Mouse (Mus musculus): ENCODE measurements around the gene Paxx. TPM values are rescaled to one million over a fixed set of nuclear protein-coding genes. Genes with fewer than 3 reads are reported as not detected.

Paxx gene
- total and polyA plus RNA-seq, 3 experiments = 17.7 to 36.8 (median 20.6) TPM

DNA sequence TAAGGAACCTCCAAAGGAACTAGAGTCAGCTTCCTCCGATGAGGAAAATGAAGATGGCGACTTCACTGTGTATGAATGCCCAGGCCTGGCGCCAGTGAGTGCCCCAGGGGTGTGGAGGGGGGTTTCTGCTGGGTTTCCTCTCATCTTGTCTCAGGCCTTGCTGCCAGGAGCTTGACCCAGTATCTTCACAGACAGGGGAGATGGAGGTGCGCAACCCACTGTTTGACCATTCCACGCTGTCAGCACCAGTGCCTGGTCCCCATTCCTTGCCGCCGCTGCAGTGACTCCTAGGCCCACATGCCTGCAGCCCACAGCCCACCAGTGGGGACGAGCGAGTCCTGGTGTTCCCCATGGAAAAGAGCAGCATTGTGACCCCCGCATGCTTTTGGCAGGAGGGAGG lies 52.0 kb downstream of the Paxx start:
- WGBS = 84% methylated on average over 10 of the region's 10 CpGs
- Histone ChIP-seq H3K4me3 (no peak overlapping the region), H3K4me1 (ENCODE audit: control insufficient read depth, insufficient read depth, low read length) (no peaks in the 10 kb centered on the region), H3K9ac (ENCODE audit: low read depth, low read length) (no peak overlapping the region), H3K79me2 (replicated peaks; ENCODE audit: control insufficient read depth, insufficient read depth, low read length) (no peaks in the 10 kb centered on the region), H3K36me3 (ENCODE audit: control insufficient read depth, insufficient read depth, low read length) (no peaks in the 10 kb centered on the region), H3K27me3 (ENCODE audit: control insufficient read depth, insufficient read depth, low read length) (no peaks in the 10 kb centered on the region), H3K27ac (no peak overlapping the region)
- TF ChIP-seq EP300 (IDR thresholded peaks at IDR 0.05; ENCODE audit: insufficient read depth, low read depth, low read length) = no peak
- TF ChIP-seq POLR2A (IDR thresholded peaks at IDR 0.05; ENCODE audit: insufficient read depth, low read depth, low read length) = no peak
- TF ChIP-seq CTCF (IDR thresholded peaks at IDR 0.05) = no peak
- no peak for DNase-seq
- intact Hi-C loops (cut with DNase I) = no loop called here

Small RNA genes within 50 kb of the gene (microRNA-seq; reads per million reads assigned to microRNA genes)
- 0 to 0.77 reads per million in 2 experiments for gene Mir3087

Other genes starting within 250 kb of the Paxx start
Only the 30 nearest of the 44 such genes appear.
- gene Tprn, start 198.5 kb downstream of the Paxx start, total RNA-seq (2021) = 1 to 10 TPM; 5.9 to 6.7 TPM
- gene Tprn, start 198.5 kb downstream of the Paxx start, polyA plus RNA-seq (2012; rRNA removed) = 7.5 and 9.9 TPM in 2 replicates
- gene Ssna1, start 188.7 kb downstream of the Paxx start, total RNA-seq (2021) = 10 to 100 TPM; 39.7 to 41.5 TPM
- gene Ssna1, start 188.7 kb downstream of the Paxx start, polyA plus RNA-seq (2012; rRNA removed) = 33.1 and 36.3 TPM in 2 replicates
- 10 to 100 TPM; 36.0 to 36.3 TPM for gene Anapc2, start 188.6 kb downstream of the Paxx start, total RNA-seq (2021)
- gene Anapc2, start 188.6 kb downstream of the Paxx start, polyA plus RNA-seq (2012; rRNA removed) = 57.2 and 68.2 TPM in 2 replicates
- gene Tmem210, start 172.9 kb downstream of the Paxx start, total RNA-seq (2021) = not detected
- gene Tmem210, start 172.9 kb downstream of the Paxx start, polyA plus RNA-seq (2012; rRNA removed) = 0.27 and 0.44 TPM in 2 replicates
- gene Lrrc26, start 171.2 kb downstream of the Paxx start, total RNA-seq (2021) = not detected
- 2.9 TPM in 1 of 2 replicates, not detected in the other for gene Lrrc26, start 171.2 kb downstream of the Paxx start, polyA plus RNA-seq (2012; rRNA removed)
- gene Grin1, start 141.9 kb downstream of the Paxx start, total RNA-seq (2021) = not detected
- 0.18 and 0.41 TPM in 2 replicates for gene Grin1, start 141.9 kb downstream of the Paxx start, polyA plus RNA-seq (2012; rRNA removed)
- 10 to 100 TPM; 21.6 to 22.5 TPM for gene Man1b1, start 128.8 kb downstream of the Paxx start, total RNA-seq (2021)
- gene Man1b1, start 128.8 kb downstream of the Paxx start, polyA plus RNA-seq (2012; rRNA removed) = 8.2 and 9.9 TPM in 2 replicates
- gene Dpp7, start 104.7 kb downstream of the Paxx start, total RNA-seq (2021) = 1 to 10 TPM; 4.8 to 5.4 TPM
- 11.4 and 11.8 TPM in 2 replicates for gene Dpp7, start 104.7 kb downstream of the Paxx start, polyA plus RNA-seq (2012; rRNA removed)
- gene Uap1l1, start 95.4 kb downstream of the Paxx start, total RNA-seq (2021) = 1 to 10 TPM; 7.2 to 7.9 TPM
- 7.6 and 8.3 TPM in 2 replicates for gene Uap1l1, start 95.4 kb downstream of the Paxx start, polyA plus RNA-seq (2012; rRNA removed)
- gene Sapcd2, start 88.8 kb downstream of the Paxx start, total RNA-seq (2021) = not detected
- 0.20 and 0.26 TPM in 2 replicates for gene Sapcd2, start 88.8 kb downstream of the Paxx start, polyA plus RNA-seq (2012; rRNA removed)
- 10 to 100 TPM; 11.1 to 13.5 TPM for gene Entpd2, start 65.2 kb downstream of the Paxx start, total RNA-seq (2021)
- gene Entpd2, start 65.2 kb downstream of the Paxx start, polyA plus RNA-seq (2012; rRNA removed) = 36.3 and 37.1 TPM in 2 replicates
- 10 to 100 TPM; 21.3 to 30.4 TPM for gene Npdc1, start 61.7 kb downstream of the Paxx start, total RNA-seq (2021)
- gene Npdc1, start 61.7 kb downstream of the Paxx start, polyA plus RNA-seq (2012; rRNA removed) = 47.8 and 52.2 TPM in 2 replicates
- under 1 TPM in 1 of 2 experiments, not detected in 1; 0.11 TPM for gene Fut7, start 37.8 kb downstream of the Paxx start, total RNA-seq (2021)
- 0.43 TPM in 1 of 2 replicates, not detected in the other for gene Fut7, start 37.8 kb downstream of the Paxx start, polyA plus RNA-seq (2012; rRNA removed)
- gene Abca2, start 32.4 kb downstream of the Paxx start, total RNA-seq (2021) = 10 to 100 TPM; 36.1 to 41.1 TPM
- 43.4 and 44.2 TPM in 2 replicates for gene Abca2, start 32.4 kb downstream of the Paxx start, polyA plus RNA-seq (2012; rRNA removed)
- gene Clic3, start 4.3 kb downstream of the Paxx start, total RNA-seq (2021) = 1 to 10 TPM; 1.4 to 1.8 TPM
- 4.8 and 7.4 TPM in 2 replicates for gene Clic3, start 4.3 kb downstream of the Paxx start, polyA plus RNA-seq (2012; rRNA removed)
- gene Ptgds, start 9.0 kb upstream of the Paxx start, total RNA-seq (2021) = 100 to 1,000 TPM; 472 to 774 TPM
- 198 and 795 TPM in 2 replicates for gene Ptgds, start 9.0 kb upstream of the Paxx start, polyA plus RNA-seq (2012; rRNA removed)
- not detected for gene Lcn12, start 32.8 kb upstream of the Paxx start, total RNA-seq (2021)
- gene Lcn12, start 32.8 kb upstream of the Paxx start, polyA plus RNA-seq (2012; rRNA removed) = not detected in 2 replicates
- 10 to 100 TPM; 82.7 to 84.8 TPM for gene Fbxw5, start 39.7 kb upstream of the Paxx start, total RNA-seq (2021)
- 32.9 and 41.0 TPM in 2 replicates for gene Fbxw5, start 39.7 kb upstream of the Paxx start, polyA plus RNA-seq (2012; rRNA removed)
- gene C8g, start 40.6 kb upstream of the Paxx start, total RNA-seq (2021) = 1 to 10 TPM; 1.3 to 1.6 TPM
- 4.1 and 6.1 TPM in 2 replicates for gene C8g, start 40.6 kb upstream of the Paxx start, polyA plus RNA-seq (2012; rRNA removed)
- 10 to 100 TPM; 13.5 to 15.8 TPM for gene Traf2, start 85.8 kb upstream of the Paxx start, total RNA-seq (2021)
- 10.8 and 15.1 TPM in 2 replicates for gene Traf2, start 85.8 kb upstream of the Paxx start, polyA plus RNA-seq (2012; rRNA removed)
- gene Edf1, start 96.8 kb upstream of the Paxx start, total RNA-seq (2021) = 100 to 1,000 TPM; 211 to 222 TPM
- gene Edf1, start 96.8 kb upstream of the Paxx start, polyA plus RNA-seq (2012; rRNA removed) = 81.9 and 110 TPM in 2 replicates
- 1 to 10 TPM in 1 of 2 experiments, under 1 TPM in 1; 0.60 to 2.2 TPM for gene Mamdc4, start 113.8 kb upstream of the Paxx start, total RNA-seq (2021)
- 1.6 and 8.5 TPM in 2 replicates for gene Mamdc4, start 113.8 kb upstream of the Paxx start, polyA plus RNA-seq (2012; rRNA removed)
- 10 to 100 TPM; 52.6 to 69.9 TPM for gene Phpt1, start 114.1 kb upstream of the Paxx start, total RNA-seq (2021)
- gene Phpt1, start 114.1 kb upstream of the Paxx start, polyA plus RNA-seq (2012; rRNA removed) = 100 and 101 TPM in 2 replicates
- under 1 TPM; 0.05 to 0.36 TPM for gene Ajm1, start 120.7 kb upstream of the Paxx start, total RNA-seq (2021)
- gene Ajm1, start 120.7 kb upstream of the Paxx start, polyA plus RNA-seq (2012; rRNA removed) = 0.15 and 1.1 TPM in 2 replicates
- gene Rabl6, start 147.4 kb upstream of the Paxx start, total RNA-seq (2021) = 10 to 100 TPM; 61.2 to 65.3 TPM
- gene Rabl6, start 147.4 kb upstream of the Paxx start, polyA plus RNA-seq (2012; rRNA removed) = 48.8 and 56.0 TPM in 2 replicates
- gene Ccdc183, start 156.6 kb upstream of the Paxx start, total RNA-seq (2021) = not detected
- not detected in 2 replicates for gene Ccdc183, start 156.6 kb upstream of the Paxx start, polyA plus RNA-seq (2012; rRNA removed)
- gene Tmem141, start 160.9 kb upstream of the Paxx start, total RNA-seq (2021) = 10 to 100 TPM; 29.4 to 32.6 TPM
- 49.2 and 73.7 TPM in 2 replicates for gene Tmem141, start 160.9 kb upstream of the Paxx start, polyA plus RNA-seq (2012; rRNA removed)
- gene Fcna, start 166.9 kb upstream of the Paxx start, total RNA-seq (2021) = 1 to 10 TPM; 4.8 to 6.8 TPM
- 3.4 and 4.0 TPM in 2 replicates for gene Fcna, start 166.9 kb upstream of the Paxx start, polyA plus RNA-seq (2012; rRNA removed)
- gene Lcn8, start 192.0 kb upstream of the Paxx start, total RNA-seq (2021) = 1 to 10 TPM in 1 of 2 experiments, under 1 TPM in 1; 0.98 to 1.2 TPM
- gene Lcn8, start 192.0 kb upstream of the Paxx start, polyA plus RNA-seq (2012; rRNA removed) = 0.20 TPM in 1 of 2 replicates, not detected in the other
- gene Lcn5, start 196.9 kb upstream of the Paxx start, total RNA-seq (2021) = not detected
- not detected in 2 replicates for gene Lcn5, start 196.9 kb upstream of the Paxx start, polyA plus RNA-seq (2012; rRNA removed)

Data from heart, adult 2 months (tissue).